Mouse (Mus musculus) layer of hippocampus, postnatal 25 days (tissue): ENCODE measurements at regions not wholly inside any gene's neighbourhood (a gene's known extent, or its start where the extent isn't known, plus 50 kb on each side); places are given as distances from the start of the nearest gene placed in this dataset.
"Not testable (repeated sequence)": the region's sequence is repeated elsewhere in the genome, so short reads cannot be mapped to it uniquely, and the experiment has no call there.

Source experiments
- DNase-seq, 2 experiments: peaks; one replicate each; pipeline ENCODE4 v3.0.0; 2022; ENCODE audit warnings: mixed read lengths in 2 of 2, low spot score in 1 of 2; ENCODE audit errors: extremely low spot score in 1 of 2

DNA sequence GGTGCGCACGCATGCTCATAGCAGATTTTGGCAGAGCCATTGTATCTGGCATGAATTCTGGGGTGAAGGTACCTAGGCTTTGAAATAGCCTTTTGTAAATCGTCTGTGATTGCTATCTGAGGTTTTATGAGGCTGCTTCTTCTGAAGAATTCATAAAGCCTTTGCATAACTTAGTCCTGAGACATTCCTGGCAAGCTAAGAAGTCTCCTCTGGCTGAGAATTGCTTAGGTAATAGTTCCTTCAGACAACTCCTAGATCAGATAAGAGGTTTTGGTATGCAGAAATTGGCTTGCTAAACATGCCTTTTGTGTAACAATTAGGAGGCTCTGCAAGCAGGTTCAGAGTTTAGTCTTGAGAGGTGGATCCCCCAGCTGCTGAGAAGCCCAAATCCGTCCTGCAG is 82.7 kb downstream of the Pmp22 start:
- DNase-seq = no peak

DNA sequence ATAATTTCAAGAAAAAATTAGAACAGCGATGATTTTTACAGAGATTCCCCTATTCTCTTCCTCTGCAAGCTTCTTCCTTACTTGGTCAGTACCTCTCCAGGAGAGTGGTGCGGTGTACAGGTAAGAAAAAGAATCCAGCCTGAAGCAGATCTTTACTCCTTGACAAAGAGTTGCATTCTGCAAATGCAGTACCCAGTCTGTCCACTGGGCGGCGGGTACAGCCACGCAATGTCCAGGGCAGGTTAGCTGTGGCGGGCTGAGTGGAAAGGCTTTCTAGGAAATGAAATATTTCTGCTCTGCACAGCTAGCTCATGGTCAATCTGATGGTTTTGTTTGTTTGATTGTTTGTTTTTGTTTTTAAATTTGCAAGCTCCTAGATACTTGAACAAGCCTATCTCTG is 84.3 kb downstream of the Pmp22 start:
- peak; percentile 82 to 96 for DNase-seq

DNA sequence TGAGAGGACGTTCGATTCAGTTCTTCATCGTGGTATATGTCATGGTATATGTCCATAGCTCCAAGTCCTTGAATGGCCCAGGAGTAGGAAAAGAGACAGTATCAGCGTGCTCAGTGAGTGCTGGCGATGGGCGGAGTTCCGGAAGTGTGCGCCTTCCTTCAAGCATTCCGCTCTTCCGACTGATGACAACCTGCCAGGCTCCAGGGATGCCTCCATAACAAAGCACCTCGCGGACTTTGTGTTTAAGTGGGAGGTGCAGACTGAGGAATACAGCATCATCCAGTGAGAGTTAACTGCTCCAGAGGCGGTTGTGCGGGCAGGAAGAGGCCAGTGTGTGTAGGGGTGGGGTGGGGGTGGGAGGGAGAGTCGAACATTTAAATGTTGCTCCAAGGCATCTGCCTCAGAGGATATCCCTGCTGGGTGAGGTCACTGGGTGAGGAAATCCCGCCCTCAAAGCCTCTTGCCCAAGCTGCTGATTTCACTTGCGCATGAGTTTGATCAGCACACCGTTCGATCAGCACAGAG is 85.2 kb downstream of the Pmp22 start:
- DNase-seq = no peak

DNA sequence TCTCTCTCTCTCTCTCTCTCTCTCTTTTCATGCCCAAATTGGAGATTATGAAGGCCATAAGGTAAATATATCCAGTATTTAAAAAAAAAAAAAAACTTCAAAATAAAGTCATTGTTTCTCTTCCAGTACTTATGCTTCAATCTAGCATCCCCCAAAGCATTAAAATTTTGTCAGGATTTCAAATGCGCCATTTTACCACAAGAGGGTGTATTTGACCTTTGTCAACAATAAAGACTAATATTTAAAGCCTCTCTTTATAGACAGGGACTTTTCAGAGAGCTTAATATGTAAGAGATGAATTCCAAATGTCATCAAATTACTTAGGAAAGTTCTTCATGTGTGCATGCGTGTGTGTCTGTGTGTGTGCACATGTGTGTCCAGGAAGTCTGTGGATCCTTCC is 87.2 kb downstream of the Pmp22 start:
- DNase-seq = no peak

DNA sequence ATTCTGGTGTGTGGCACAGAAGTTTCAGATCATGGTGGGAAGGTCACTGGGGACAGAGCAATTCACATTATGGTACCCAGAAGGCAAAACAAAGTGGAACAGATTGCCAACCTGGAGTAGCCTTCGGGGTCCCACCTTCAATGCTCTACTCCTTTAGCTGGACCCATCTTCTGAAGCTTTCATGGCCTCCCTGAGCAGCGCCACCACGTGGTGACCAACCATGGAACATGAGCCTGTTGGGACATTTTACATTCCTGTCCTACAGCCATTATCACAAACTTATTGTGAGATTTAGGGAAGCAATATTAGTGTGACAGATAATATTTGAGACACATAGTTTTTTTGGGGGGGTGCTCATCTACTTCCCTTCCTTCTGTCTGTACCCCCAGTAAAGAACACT is 88.3 kb downstream of the Pmp22 start:
- no peak for DNase-seq

DNA sequence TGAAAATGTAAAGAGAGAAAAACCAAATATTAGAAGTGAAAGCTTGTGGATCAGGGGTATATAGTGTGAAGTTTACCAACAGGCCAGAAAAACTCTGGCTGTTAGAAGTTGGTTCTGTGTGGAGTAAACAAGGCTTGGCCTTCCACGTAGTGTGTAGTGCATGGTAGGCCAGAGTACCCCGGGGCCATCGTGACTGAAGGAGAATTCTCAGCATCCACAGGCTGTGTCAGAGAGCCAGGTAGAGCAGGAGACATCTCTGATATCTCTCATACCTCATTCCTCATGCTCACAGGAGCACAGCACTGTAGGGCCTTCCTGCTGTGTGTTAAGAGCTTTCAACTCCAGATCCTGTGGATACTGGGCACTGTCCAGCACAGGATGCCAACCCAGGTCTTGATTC is 97.7 kb downstream of the Pmp22 start:
- no peak for DNase-seq

DNA sequence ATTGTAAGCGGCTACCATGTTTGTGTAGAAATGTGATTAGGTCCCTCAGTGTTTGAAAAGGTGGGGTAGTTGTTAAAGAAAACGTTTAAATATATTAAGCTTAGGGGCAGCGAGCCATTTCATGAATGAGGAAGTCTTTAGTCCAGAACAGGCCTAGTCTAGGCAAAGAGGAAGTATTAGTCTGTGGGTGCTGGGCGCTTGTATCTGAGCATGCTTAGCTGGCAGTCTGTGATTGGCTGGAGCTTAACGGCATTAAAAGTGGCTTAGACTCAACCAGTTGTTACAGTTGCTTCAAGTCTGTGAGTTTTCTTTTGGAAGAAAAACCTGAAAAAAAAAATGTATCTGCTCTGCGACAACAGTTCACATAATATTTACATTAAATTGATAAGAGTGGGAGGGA is 102.0 kb downstream of the Pmp22 start:
- DNase-seq = no peak

DNA sequence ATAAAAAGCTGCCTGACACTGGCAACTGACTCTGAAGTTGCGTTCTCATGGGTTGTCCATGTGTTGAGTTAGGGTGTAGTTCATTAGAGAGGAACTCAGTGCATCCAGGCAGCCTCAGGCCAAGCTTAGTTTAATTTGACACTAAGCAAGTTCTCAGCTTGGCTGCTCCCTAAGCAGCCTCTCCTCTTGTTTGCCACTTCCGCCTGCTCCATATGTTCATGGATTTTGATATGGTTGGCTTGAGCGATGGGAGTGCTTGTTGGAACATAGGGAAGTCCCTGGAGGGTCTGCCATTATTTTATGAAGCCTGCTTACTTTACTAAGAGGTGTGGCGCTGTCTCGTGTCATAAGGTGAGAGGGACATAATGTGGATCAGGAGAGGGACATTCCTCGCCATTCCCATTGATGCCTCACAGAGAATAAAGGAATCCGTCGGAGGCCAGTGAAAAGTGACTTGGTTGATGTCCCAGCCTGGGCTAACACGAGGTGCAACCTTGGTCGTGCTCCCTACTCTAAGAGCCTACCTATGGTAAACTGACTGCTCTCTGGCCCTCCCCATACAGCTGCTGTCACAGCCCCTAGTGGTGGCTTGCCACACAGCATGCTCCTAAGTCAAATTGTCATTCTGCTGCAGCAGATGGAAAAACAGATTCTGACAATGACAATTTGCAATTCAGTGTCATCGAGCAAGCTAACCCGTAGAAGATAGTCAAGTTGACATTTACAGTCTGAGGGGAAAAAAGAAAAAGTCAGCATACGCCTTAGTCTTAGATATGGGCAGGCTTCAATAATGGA is 104.6 kb downstream of the Pmp22 start:
- no peak for DNase-seq

DNA sequence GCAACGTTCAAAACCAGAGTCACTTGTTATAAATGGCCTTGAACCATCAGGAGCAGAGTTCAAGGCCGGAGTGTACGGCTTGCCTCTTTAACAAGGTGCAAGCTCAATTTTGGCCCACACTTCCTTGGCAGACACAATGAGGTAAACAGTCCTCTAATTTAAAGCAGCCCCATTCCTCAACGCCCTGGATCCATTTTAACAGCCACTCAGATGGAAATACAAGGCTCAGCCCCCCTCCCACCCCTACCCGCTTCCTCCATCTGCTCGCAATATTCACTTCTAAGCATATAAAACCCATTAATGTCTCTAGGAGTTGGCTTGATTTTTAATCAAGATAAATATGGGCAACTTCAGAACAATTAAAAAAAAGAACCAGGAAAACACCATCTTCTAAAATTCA is 105.7 kb downstream of the Pmp22 start:
- no peak for DNase-seq

DNA sequence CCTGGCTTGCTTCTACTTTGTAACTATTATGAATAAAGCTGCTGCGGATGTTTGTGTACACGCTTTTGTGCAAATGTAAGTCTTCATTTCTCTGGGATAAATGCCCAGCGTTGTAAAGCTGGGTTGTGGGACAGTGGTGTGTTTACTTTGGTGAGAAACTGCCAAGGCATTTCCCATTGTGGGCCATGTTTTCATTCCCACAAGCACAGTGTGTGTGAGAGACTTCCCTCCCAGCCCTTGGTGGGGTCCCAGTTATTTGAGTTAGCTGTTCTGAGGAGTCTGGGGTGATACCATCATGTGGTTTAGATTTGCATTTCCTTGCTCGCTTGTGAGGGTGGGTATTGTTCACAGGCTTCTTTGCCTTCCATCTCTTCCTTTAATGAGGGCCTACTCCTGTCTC is 109.9 kb downstream of the Pmp22 start:
- DNase-seq = no peak

DNA sequence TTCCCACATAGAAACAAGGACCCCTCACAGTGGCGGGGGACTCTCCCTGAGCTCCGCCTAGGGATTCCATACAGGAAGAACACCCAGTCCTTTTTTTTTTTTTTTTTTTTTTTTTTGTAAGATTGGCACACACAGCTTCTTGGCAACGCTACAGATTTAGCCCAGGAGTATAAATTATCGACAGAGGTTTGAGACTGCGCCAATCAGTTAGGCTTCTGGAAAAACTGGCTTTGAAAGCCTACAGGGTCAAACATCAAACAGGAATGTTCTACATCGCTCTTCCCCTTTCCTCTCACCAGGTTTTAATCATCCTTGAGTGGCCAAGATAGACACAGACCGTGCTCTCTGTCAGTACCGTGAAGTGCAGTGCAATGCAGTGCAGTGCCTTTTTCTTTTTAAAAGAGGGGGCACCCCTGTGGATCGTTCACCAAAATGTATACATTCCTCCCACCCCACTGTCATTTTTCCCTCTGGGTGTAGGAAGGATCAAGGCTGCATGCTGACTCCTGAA is 115.2 kb downstream of the Pmp22 start:
- DNase-seq = no peak

DNA sequence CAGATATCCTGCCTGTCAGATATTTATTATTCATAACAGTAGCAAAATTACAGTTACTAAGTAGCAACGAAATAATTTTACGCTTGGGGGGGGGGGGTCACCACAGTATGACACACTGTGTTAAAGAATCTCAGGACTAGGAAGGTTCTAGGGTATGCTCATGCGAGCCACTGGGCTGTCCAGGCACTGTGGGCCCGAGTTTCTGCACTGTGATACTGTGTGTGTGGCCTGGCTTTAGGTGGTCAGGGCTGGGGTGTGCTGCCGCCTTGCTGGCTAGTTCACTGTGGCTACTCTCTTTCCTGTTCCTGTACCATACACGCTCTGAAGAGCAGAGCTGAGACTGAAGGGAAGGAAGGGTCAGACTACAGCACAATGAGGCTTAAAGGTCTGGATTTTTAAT is 116.3 kb downstream of the Pmp22 start:
- DNase-seq = no peak

DNA sequence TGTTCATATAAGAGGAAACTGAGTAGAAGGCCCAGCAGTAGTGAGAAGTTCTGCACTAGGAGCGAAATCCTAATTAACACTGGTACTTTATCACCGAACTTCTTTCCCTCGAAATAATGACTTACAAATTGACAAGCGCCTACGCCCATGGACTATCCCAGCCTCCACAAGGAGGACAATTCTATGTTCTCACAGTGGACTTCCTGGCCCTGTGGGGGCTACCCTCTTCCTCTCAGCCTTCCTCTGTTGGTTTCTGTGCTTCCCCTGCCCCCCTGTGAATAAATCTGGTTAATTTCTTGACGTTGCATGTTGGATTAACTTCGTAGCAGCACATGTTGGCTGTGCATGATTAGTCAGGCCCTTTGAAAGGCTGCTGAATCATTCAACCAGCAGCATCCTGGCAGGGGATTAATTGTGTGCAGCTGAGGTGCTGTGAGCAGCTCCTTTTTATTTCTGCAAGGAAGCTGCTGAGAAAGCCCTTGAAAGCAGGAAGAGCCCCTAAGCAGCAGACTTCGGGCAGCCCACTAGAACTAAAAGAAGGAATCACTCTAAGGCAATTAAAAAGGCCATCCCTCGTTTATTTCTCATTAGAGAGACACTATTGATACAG is 117.4 kb downstream of the Pmp22 start:
- DNase-seq = no peak

DNA sequence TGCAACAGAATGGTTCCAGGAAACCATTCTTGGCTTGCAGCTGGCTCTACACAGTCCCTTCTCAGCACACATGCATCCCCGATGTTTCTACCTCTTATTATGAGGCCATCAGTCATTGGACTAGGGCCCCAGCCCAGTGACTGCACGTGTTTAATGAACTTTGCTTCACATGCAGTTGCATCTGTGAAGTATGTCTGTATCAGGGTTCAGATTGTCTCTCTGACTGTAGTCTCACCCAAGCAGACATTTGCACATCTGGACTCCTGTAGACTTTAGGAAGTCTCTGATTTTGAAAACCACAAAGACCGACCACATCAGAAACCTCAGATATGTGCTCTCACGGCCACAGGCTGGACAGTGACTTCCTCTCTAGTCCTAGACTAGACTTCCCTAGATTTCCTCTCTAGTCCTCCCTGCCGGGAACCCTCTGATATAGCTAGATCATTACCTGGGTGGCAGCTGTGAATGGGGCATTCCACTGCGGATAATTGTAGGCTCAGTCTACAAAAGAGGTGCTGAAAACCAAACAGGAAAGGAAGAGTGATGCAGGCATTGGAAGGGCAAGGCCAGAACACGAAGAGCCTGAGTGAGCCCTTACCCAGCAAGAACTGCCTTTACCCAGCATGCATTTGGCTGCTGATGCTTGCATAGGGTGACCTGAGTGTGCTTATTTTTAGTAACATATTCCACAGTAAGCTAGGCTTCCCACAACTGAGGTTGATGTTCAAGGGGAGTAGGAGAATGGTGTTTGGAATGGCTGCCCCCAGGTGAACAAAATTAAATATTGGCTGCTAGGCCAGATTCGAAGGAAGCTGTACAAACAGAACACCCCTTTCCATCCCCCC is 123.5 kb downstream of the Pmp22 start:
- DNase-seq = no peak

DNA sequence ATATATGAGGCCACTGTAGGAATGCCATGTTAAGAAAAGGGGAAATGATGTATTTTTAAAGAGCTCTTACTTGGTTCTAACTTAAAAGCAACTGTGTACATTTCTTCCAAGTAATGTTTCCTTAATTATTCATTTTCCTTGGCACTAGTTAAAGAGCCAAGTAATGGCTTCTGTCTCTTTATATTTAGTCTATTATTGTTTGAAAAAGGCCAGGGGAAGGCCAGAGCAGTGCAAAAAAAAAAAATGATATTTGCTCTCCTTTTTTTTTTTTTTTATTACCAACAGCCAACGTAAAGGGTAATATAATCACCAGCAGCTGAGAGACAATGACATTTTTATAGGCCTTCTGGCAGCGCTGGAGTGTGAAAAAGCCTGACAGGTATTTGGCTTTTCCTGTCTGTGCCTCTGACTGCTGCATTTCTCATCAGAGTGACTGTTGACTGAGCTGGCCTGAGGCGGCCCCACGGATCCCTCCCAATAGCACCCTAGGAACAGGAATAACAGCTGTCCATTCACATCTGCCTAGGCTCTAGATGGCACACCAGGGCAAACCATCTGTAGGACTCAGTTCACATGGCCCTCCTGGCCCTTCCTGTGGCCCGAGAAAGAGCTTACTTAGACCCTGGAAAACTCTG is 124.3 kb downstream of the Pmp22 start:
- no peak for DNase-seq

DNA sequence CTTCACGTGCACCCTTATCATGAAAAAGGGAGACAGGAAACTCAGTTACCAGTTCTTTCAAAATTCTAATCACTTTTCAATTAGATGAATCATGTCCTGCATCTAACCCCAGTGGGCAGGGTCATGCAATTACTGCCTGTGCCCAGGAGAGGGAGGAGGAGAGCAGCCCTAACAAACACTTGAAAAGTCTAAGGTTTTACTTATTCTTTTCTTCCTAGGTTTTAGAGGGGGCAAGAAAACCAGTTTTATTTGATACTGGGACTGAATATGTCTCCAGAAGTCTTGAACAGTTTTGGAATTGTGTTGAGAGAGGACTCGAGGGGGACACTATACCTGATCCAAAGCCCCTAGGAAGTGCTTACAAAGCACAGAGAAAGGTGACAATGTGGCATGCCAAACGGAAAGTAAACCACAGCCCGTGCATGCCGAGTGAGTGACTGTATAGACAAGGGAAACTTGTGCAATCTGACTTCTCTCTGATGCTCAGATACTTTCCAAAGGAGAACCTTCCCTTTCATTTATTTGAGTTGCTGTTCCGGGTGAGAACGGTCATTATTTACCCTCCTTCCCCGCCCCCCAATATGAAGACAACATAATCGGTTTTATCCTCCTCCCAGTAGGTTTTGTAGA is 135.8 kb downstream of the Pmp22 start:
- DNase-seq = peak in 1 of 2 experiments; percentile 16

DNA sequence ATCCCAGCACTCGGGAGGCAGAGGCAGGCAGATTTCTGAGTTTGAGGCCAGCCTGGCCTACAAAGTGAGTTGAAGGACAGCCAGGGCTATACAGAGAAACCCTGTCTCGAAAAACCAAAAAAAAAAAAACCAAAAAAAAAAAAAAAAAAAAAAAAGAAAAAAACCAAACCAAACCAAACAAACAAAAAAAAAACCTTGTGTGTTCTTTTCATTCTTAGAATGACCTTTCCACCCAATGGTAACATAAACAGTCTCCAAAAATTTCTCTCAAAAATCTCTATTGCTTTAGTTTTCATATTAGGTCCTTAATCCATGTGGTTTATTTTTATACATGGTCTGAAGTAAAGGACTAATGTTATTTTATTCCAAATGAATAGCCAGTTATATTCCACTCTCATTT is 137.5 kb downstream of the Pmp22 start:
- not testable (repeated sequence) for DNase-seq

DNA sequence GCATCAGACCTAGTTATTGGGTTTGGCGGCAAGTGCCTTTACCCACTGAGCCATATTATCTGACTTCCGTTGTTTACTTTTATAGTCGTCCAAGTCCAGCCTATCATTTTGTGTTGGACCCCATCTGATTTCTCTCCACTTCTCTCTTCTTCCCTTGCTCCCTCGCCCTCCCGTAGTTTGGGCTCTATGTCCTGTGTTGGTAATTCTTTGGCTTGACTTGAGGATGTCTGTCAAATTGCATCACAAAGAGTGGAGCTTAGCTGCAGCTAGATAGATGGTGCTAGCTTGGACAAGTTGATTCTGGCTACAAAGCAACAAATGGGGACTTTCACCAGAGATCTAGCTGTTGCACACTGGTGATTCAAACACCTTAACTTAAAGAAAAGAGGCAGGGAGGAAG is 147.9 kb downstream of the Pmp22 start:
- no peak for DNase-seq

DNA sequence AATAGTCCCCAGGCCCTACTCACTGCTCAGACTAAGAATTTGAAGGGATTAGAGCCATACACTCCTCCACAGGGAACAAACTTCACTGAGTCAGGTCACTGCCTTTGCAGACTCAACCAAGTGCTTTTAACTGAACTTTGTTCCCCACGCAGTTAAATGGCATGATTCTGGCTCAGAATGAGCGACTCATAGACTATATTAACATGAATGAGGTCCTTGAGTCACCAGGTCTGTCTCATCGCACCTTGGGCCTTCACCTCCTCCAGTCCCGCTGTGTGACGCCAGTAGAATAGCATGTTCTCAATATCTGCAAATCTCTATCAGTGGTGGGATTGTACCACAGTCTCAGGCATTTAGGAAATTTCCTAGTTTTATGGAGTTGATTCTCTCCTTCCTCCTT is 153.1 kb downstream of the Pmp22 start:
- DNase-seq = no peak

DNA sequence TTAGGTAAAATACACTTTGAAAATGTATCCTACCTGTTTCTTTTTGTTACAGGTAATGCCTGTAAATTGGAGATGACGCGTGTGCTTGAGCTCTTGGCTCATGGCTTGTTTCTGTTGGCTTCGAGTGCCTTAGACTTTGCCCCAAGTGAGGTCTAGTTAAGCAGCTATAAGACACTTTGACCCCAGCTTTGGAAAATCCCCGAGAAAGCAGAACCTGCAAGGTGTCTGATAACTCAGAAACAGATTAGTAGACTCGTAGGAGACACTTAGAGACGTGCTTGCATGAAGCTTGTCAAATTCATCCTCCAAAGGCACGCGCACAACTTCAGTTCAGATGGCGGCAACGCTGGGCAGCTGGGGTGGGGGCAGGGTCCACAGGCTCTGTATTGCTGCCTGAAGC is 153.8 kb downstream of the Pmp22 start:
- DNase-seq = no peak
